Mouse (Mus musculus): ENCODE results near the gene Cox14. TPM values are rescaled to one million over a fixed set of nuclear protein-coding genes. Genes with fewer than 3 reads are reported as not detected.
A peak's percentile ranks its signal among the peaks of the same experiment; 100 is the strongest.
"Not testable (repeated sequence)": the region's sequence is repeated elsewhere in the genome, so short reads cannot be mapped to it uniquely, and the experiment has no call there.

Gene Cox14
- total RNA-seq, 2 experiments from 2014 or later: 112 to 121 TPM

DNA sequence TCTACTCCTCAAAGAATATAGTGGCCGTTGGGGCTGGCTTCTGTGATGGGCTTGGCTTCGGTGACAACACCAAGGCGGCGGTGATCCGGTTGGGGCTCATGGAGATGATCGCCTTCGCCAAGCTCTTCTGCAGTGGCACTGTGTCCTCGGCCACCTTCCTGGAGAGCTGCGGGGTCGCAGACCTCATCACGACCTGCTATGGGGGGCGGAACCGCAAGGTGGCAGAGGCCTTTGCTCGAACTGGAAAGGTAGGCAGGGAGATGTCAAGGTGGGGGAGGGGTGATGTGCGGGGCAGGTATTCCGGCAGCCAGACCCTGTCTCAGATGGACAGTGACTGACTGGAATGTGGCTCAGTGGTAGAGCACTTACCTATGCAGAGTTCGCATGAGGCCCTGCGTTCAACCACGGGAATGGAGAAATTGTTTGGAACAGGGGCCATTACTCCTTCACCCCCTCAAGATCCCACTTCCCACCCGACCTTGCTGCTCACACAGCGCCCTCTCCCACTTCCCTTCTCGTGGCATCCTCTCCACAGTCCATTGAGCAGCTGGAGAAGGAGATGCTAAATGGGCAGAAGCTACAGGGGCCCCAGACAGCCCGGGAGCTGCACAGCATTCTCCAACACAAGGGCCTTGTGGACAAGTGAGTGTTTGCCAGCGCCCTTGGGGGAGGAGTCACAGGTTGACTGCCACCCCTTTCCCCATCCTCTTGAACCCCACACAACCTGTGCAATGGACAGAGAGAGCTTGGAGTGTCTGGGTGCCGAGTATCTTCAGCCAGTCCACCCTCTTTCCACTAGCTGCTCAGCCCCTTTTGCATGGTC, 3.3 kb upstream of the Cox14 start:
- intact Hi-C loops (cut with DNase I): no loop called here
- DNase-seq (ENCODE audit: low spot score in 2 of 2): no peak

DNA sequence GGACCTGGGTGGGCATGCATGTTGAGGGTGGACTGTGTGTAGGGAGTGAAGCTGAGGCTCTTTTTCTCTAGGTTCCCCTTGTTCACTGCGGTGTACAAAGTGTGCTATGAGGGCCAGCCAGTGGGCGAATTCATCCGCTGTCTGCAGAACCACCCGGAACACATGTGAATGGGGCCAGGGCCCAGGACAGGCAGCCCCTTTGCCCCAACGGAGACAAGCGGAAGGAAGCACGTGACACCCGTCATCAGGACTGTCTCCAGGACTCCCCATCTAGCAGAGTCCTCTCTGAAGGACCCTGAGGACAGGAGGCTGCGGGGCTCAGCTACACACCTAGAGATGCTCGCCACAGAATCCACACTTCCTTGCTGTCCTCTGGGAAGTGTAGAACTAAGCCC, 2.3 kb upstream of the Cox14 start:
- no peak for DNase-seq (ENCODE audit: low spot score in 2 of 2)
- intact Hi-C loops (cut with DNase I): no loop called here

DNA sequence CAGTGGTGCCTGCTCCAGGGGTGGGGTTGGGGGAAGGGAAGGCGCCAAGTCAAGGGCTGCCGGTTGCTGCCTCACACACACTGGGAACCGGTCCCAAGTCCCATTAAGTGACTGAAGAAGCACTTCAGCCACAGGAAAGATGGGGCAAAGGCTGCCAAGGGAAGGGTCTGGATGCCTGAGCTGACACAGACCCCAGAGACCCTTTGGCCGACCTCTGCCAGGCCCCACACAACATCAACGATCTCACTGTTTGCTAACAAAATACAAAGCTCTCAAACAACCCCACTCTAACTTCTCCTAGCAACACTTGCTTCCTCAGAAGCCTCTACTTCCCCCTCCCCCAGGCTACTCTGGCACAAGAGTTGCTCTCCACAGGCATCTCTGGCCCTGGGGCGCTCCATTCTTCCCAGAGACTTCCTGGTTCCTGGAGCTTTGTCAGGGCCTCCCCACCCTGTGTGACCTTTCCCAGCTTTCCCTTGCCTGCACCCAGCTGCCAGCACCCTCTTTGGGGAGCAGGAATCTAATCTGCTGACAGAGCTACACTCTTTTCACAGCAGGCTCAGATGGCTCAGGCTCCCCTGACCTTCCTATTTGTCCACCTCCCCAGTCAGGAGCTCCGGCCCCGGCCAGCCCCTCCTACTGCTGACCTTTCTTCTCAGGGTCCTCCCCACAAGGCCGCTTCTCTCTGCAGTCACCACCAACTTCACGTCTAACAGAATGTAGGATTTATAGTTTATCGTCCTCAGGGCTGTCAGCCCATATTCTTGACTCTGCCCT, 1.7 kb upstream of the Cox14 start:
- intact Hi-C loops (cut with DNase I): no loop called here
- DNase-seq (ENCODE audit: low spot score in 2 of 2): peak in 1 of 2 experiments; percentile 50

DNA sequence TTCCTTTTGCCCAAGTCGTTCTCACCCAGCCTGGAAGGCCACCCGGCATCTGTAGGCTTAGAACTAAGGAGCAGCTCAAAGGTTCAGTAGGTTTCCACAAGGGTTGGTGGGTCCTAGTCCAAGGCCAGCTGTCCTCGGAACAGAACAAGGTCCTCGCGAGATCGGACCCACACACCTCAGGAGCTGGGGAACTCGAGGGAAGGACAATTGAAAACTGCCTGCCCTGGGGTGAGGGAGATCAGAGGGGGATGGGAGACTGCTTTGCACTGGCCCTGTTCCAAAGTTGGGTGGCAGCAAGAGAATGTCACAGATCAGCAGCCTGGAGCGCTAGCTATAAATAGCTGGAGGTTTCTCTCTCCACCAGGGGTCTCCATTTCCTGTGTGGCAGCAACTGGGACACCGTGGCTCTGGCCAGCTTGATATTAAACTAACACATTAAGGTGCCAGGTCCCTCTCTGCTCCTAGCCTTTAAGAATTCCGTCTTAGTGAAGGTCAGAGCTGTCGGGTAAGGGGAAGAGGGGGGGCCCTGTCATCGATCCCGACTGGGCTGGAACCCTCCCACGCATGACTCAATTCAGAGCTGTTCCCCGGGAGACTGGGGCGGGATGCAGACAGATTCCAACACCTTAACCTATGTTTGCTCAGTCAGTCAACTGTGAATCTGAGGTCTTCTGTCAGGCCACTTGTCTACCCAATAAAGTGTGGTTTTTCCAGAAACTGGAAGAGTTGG, 961 bp upstream of the Cox14 start:
- peak; percentile 67 to 73 for DNase-seq (ENCODE audit: low spot score in 2 of 2)
- intact Hi-C loops (cut with DNase I): loop anchor here (5.0 kb wide), 2 partner anchors 48 to 178 kb away; partner anchors contain the start of gene Cers5

DNA sequence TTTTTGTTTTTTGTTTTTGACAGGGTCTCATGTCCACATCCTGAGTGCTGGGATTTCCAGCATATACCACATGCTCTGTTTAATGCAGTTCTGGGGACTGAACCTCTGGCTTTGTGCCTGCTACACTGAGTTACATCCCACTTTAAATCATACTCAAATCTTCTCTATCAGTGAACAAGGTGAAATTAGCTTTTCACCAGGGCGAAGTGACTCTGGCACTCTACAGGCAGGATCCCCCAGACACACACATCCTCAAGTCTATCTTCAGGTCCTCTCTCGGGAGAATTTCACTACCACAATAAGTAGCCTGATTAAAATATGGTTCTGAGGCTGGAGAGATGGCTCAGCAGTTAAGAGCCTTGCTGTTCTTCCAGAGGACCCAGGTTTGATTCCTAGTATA, 1.1 kb downstream of the Cox14 start:
- no peak for DNase-seq (ENCODE audit: low spot score in 2 of 2)

DNA sequence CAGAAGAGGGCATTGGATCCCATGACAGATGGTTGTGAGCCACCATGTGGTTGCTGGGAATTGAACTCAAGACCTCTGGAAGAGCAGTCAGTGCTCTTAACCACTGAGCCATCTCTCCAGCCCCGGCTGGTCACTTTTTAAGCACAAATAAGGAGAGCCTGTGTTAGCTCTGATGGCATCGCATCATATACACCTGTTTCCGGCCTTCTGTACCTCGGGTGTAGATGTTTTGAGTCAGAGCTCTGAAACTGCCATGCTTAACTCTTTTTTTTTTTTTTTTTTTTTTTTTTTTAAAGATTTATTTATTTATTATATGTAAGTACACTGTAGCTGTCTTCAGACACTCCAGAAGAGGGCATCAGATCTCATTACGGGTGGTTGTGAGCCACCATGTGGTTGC, 1.6 kb downstream of the Cox14 start:
- intact Hi-C loops (cut with DNase I): loop anchor here (5.0 kb wide), 2 partner anchors 45 to 175 kb away; partner anchors contain the start of gene Cers5
- DNase-seq (ENCODE audit: low spot score in 2 of 2): not testable (repeated sequence)

More for the DNA sequence above, 1.1 kb downstream of the Cox14 start:
- intact Hi-C loops (cut with DNase I): loop anchor here (5.0 kb wide), 2 partner anchors 46 to 176 kb away; partner anchors contain the start of gene Cers5

DNA sequence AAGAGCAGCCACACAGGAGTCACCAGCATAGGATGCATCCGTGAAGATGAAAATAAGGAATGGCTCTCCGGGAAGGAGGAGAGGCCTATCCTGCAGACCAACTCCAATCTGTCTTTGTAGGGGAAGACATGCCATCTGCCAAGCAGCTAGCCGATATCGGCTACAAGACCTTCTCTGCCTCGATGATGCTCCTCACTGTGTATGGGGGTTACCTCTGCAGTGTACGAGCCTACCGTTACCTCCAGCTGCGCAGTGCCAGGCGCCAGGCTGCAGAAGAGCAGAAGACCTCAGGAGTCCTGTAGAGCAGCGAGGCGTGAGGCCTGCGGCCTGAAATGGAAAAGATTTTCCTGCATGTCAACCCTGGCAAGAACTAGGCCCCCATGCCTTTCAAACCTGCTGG, 2.1 kb downstream of the Cox14 start:
- intact Hi-C loops (cut with DNase I): loop anchor here (5.0 kb wide), 2 partner anchors 45 to 175 kb away; partner anchors contain the start of gene Cers5

DNA sequence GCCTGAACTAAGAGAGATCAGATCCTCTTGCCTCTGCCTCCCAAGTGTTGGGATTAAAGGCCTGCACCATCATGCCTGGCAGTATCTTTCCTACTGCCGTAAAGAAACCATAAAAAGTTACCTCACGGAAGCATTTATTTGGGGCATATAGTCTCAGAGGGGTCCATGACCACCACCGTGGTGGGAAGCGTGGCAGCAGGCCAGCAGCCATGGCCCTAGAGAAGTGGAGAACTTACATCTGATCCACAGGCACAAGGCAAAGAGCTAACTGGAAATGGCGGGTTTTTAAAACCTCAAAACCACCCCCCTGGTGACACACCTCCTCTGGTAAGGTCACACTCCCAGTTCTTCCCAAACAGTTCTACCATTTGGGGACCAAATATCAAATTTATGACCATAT, 2.8 kb downstream of the Cox14 start:
- intact Hi-C loops (cut with DNase I): loop anchor here (5.0 kb wide), 2 partner anchors 44 to 174 kb away; partner anchors contain the start of gene Cers5
- no peak for DNase-seq (ENCODE audit: low spot score in 2 of 2)

More for the DNA sequence above, 2.1 kb downstream of the Cox14 start:
- DNase-seq (ENCODE audit: low spot score in 2 of 2): no peak

DNA sequence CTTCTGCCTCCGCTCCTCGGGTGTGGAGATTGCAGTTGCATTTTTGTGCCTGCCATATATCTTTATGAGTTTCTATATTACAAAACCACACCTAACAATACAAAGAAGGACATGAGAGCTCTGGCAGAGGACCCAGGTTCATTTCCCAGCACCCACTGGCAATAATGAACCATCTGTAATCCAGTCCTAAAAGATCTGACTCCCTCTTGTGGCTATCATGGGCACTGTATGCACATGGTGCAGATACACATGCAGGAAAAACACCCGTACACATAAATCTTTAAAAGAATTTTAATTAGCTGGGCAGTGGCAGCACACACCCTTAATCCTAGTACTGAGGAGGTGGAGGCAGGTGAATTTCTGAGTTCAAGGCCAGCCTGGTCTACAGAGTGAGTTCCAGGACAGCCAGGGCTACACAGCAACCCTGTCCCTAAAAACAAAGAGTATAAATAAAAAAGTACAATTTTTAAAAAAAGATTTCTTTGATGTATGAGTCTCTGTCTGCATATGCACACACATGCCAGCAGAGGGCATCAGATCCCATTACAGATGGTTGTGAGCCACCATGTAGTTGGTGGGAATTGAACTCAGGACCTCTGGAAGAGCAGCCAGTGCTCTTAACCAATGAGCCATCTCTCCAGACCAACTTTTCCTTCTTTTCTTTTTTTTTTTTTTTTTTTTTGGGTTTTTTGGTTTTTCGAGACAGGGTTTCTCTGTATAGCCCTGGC, 3.8 kb downstream of the Cox14 start:
- intact Hi-C loops (cut with DNase I): loop anchor here (5.0 kb wide), 2 partner anchors 43 to 173 kb away; partner anchors contain the start of gene Cers5
- no peak for DNase-seq (ENCODE audit: low spot score in 2 of 2)

DNA sequence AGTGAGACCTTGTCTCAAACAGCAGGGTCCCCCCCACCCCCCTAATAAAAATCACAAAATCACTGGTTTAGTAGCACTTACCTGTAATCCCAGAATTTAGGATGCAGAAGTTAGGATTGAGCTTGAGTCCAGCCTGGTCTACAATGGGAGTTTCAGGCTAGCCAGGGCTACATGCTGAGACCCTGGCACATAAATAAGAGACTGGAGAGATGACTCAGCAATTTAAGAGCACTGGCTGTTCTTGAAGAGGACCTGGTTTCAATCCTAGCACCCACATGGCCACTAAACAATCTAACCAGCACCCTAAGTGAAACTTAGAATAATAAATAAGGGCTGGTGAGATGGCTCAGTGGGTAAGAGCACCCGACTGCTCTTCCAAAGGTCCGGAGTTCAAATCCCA, 5.7 kb downstream of the Cox14 start:
- no peak for DNase-seq (ENCODE audit: low spot score in 2 of 2)
- intact Hi-C loops (cut with DNase I): no loop called here

DNA sequence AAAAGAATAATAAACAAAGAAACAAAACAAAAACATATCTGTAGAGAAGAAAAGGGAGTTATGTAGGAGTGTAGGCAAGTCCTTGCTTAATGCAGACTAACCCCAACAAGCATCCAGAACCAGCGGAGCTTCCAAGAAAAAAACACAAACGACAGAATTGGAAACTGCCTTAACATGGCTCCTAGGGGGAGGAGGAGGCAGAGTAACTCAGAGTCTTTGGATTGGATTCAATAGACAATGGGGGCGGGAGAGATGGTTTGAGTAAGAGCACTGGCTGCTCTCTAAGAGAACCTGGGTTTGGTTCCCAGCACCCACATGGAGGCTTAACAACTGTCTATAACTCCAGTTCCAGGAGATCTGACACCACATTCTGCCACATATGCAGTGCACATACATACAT, 6.3 kb downstream of the Cox14 start:
- intact Hi-C loops (cut with DNase I): no loop called here
- DNase-seq (ENCODE audit: low spot score in 2 of 2): no peak

DNA sequence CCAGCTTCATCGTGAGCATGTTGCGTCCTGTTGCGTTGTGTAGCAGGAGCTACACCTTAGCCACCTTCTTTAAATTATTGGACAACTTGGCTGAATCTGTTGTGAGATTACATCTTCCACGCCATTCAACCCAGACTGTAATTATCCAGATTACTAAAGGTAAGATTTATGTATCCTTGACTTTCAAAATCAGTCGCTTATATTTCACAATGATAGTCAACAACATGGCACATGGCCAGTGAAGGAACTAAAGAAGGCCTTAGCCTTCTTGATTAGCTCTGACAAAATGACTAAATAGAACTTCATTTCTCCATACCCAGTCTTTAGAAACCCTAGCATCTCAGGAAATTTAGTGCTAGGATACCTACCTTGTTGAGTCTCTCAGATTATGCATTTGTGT, 7.8 kb downstream of the Cox14 start:
- no peak for DNase-seq (ENCODE audit: low spot score in 2 of 2)
- intact Hi-C loops (cut with DNase I): no loop called here

DNA sequence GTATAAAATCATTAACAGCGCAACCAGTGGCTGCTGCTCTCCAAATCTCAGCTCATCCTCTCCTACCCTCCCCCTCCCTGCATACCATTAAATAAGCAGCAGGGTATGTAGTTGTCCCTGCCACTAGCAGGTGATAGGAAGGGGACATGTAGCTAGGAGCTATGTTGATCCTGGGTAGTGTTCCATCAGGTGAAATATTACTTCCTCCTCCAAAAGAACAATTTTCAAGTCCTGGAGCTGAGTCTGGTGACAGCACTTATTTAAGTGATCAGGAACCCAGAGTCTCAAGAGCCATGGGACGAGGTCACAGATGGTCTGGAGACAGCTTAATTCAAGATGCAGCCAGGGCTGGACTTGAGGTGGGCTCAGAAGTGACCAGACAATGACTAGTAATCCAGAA, 10.2 kb downstream of the Cox14 start:
- peak; percentile 100 for DNase-seq (ENCODE audit: low spot score in 2 of 2)

DNA sequence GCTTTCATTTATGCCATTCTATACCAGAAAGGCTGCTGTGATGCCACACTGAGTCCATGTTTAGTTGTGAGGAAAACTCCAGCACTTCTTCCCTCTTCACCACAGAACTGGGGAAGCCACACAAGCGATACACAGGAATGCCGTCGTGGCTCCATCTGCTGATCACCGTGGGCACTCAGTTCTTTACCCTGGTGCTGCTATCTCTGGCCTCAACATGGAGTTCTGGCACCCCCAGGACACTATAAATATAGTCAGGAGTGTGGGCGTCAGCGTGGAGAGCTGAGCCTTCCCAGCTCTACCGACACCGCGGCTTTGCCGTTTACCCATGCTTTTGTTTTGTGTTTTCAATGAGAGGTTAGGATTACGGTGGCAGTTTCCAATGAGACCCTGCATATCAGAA, 11.3 kb downstream of the Cox14 start:
- intact Hi-C loops (cut with DNase I): no loop called here
- no peak for DNase-seq (ENCODE audit: low spot score in 2 of 2)

More for the DNA sequence above, 10.2 kb downstream of the Cox14 start:
- intact Hi-C loops (cut with DNase I): no loop called here

DNA sequence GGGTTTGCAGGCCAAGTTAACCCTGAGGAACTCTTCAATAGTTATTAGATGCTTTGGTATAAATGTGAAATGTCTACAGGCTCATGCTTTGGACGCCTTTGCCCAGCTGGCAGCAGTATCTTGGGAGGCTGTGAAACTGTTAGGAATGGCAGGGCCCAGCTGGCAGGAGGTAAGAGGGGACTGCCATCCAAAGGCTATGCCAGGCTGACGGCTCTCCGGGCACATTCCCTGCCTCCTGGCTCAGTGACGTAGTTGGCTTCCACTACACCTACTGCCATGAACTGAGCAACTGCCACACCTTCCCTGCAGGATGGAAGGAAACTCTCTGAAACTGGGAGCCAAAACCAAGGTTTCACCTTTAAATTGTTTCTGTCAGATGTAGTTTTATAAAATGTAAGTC, 14.8 kb downstream of the Cox14 start:
- intact Hi-C loops (cut with DNase I): no loop called here
- DNase-seq (ENCODE audit: low spot score in 2 of 2): no peak

DNA sequence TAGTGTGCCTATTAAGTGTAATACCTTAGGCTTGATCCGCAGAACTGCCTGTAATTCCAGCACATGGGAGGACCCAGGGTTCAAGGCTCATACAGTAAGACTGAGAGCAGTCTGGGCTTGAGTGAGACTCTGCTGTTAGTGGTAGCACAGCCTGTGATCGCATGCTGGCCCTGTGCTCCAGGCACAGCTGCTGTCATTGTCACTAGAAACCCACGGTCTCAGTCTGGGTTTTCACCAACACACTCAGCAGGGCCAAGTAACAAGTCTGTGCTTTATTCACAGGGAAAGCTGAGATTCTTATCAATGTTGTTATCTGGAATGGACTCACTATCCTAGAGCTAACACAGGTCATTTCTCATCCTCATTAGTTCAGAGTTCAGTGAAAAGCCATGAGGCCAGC, 28.8 kb downstream of the Cox14 start:
- DNase-seq (ENCODE audit: low spot score in 2 of 2): no peak
- intact Hi-C loops (cut with DNase I): no loop called here

DNA sequence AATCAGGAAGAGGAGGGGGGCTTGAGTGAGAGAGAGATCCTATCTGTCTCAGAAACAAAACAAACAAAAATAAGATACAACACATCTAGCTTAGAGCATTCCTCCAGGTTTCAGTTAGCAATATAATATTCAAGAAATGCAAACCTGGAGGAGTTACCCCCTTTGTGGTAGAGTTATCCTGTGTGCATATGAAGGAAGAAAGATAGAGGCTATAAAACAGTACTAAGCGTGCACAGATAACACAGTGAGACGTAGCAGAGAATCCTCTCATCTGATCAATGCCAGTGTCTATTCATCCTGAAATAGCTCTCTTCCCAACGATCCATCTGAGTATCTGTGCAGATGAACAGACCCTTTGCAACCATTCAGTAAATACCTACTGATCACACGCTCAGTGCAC, 42.0 kb downstream of the Cox14 start:
- no peak for DNase-seq (ENCODE audit: low spot score in 2 of 2)
- intact Hi-C loops (cut with DNase I): no loop called here

DNA sequence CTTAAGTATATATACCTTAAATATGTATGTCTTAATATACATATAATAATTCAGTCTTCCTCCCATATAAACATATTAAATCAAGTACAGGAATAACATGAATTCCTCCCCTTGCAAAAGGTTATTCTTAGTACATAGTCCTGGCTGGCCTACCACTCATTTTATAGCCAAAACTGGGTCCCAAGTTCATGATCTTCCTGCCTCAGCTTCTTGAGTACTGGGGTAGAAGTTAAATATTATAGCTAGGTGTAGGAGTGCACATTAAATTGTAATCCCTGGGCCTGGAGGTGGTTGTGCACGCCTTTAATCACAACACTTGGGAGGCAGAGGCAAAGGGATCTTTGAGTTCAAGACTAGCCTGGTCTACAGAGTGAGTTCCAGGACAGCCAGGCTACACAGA, 43.3 kb downstream of the Cox14 start:
- no peak for DNase-seq (ENCODE audit: low spot score in 2 of 2)

DNA sequence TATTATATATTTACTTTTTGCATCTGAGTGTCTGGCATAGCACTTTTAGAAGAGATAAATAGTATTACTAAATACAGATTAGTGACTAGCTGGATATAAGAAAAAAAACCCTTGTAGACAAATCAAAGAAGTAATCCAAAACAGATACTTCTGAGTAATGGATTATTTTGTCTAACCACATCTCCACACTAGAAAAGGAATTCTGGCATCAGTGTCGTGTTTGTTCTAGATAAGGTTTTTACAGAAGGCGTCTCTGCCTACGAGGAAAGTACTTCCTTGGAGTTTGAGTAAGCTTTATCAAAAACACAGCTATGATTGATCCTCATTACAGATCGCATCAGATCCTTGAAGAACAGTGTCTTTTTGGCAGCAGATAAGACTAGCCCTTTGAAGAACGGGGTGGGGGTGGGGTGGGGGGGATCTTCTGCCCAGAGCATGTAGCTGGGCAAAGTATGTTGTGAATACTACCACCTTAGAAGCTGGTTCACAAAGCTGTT, 45.6 kb downstream of the Cox14 start:
- intact Hi-C loops (cut with DNase I): loop anchor here (5.0 kb wide), 2 partner anchors 44 to 64 kb away; partner anchors contain the start of genes Cox14 and Gm17349

More for the DNA sequence above, 43.3 kb downstream of the Cox14 start:
- intact Hi-C loops (cut with DNase I): no loop called here

More for the DNA sequence above, 45.6 kb downstream of the Cox14 start:
- no peak for DNase-seq (ENCODE audit: low spot score in 2 of 2)

All from left cerebral cortex, postnatal 36 days (tissue).